Mouse (Mus musculus): ENCODE results near the gene Rsrp1. TPM values are rescaled to one million over a fixed set of nuclear protein-coding genes. Genes with fewer than 3 reads are reported as not detected.

The Rsrp1 gene
- total RNA-seq, 2 experiments from 2014 or later = 76.9 to 163 TPM

DNA sequence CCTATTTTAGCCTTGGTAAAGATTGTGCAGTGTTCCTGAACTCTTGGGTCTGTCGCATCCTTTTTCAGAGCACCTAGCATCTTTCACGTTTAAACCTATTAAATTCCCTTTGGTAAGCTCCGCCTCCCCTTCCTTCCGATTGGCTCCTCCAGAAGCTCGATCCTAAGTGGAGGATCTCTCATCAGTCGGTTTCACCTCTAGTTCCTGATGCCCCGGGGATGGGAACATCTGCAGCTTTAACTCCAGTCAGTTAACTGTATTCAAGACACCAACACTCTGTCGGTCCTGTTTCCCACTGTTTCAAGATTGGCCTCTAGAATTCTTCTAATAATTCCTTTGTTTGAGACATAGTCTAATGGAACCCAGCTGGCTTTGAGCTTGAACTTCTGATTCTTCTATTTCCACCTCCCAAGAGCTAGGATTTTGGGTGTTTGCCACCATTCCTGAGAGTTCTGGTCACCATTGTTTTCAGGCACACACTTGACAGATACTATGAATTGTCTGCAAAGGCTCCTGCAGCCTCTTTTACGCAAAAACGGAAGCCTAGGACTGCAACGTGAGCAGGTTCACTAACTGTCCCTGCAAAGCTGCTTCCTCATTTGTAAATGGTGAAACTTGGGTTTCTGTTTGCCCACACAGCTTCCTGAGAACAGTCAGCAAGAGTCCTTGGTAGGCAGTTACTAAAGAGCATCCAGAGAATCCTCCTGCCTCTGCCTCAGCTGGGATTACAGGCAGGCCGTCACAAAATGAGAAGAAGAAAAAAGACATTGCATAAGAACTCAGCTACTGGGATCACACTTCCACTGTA lies 3.5 kb upstream of the Rsrp1 start:
- intact Hi-C loops (cut with DNase I; ENCODE audit: low total_unique reads) = no loop called here
- DNase-seq = no peak

DNA sequence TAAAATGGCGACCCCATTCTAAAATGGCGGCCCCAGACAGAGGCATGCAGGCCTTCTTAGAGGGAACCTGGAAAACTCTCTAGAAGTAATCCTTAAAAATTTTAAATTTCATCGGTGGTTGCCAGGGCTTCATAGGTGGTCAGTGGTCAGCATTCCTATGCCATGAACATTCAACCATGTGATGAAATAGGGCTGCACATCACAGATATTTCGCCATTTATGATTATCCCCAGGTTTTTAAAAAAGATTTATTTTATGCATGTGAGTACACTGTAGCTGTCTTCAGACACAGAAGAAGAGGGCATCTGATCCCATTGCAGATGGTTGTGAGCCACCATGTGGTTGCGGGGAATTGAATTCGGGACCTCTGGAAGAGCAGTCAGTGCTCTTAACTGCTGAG lies 2.8 kb upstream of the Rsrp1 start:
- no peak for DNase-seq
- intact Hi-C loops (cut with DNase I; ENCODE audit: low total_unique reads) = no loop called here

DNA sequence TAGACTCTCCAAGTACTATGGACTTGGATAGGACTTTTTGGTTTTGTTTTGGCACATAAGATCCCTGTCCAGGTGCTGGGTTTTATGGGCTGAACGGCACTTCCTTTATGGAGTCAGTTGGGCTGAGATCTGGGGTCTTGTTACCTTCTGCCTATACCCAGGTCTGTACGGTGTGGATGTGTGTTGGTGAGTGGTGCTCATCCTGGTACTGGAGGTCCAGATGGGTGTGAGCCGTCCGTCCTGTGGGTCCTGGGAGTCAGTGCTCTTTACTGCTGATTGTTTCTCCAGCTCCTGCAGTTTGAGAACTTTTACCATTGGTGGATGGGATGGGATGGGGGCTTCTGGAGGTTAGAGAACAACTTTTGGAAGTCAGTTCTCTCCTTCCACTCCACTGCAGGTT lies 1.7 kb upstream of the Rsrp1 start:
- no peak for DNase-seq
- intact Hi-C loops (cut with DNase I; ENCODE audit: low total_unique reads) = no loop called here

DNA sequence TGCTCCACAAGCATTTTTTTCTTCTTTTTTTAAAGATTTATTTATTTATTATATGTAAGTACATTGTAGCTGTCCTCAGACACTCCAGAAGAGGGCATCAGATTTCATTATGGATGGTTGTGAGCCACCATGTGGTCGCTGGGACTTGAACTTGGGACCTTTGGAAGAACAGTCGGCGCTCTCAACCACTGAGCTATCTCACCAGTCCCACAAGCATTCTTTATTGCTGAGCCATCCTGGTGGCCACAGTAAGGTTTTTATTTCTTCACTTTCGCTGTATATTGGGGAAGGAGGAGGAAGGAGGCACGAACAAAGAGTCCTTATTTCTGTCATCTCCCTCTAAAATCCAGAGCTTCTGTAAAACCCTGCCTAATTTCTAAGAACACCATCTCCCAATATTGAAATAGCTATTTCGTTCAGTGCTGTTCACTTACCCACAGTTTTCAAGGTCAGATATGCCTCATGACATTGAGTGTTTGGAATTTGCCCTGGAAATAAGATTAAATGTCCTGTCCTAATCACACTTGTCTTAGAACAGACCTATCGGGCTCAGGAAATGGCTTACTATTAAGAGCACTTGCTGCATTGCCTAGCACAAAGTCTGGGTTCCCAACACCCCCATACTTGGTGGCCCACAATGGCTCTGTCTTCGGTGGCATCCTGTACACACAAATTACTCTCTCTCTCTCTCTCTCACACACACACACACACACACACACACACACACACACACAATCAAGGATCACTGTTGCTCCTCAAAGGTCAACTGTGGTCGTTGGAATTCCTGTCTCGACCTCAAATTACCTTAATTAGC lies 1.1 kb upstream of the Rsrp1 start:
- no peak for DNase-seq
- intact Hi-C loops (cut with DNase I; ENCODE audit: low total_unique reads) = no loop called here

DNA sequence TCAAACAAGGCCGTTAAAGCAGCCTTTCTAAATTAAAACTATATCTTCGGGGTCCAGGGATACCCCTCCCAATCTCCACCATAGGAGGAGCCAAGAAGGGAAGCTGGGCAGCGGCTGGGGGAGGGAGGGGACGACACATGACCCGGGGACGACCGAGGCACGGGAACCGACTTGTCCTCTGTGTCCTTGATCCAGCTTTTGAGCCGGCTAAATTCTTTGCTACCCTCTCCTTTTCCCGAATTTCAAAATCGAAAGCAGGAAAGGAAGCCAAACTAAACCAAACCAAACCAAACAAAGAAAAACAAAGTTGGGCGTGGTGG lies 507 bp upstream of the Rsrp1 start:
- intact Hi-C loops (cut with DNase I; ENCODE audit: low total_unique reads) = no loop called here
- peak; percentile 75 for DNase-seq

DNA sequence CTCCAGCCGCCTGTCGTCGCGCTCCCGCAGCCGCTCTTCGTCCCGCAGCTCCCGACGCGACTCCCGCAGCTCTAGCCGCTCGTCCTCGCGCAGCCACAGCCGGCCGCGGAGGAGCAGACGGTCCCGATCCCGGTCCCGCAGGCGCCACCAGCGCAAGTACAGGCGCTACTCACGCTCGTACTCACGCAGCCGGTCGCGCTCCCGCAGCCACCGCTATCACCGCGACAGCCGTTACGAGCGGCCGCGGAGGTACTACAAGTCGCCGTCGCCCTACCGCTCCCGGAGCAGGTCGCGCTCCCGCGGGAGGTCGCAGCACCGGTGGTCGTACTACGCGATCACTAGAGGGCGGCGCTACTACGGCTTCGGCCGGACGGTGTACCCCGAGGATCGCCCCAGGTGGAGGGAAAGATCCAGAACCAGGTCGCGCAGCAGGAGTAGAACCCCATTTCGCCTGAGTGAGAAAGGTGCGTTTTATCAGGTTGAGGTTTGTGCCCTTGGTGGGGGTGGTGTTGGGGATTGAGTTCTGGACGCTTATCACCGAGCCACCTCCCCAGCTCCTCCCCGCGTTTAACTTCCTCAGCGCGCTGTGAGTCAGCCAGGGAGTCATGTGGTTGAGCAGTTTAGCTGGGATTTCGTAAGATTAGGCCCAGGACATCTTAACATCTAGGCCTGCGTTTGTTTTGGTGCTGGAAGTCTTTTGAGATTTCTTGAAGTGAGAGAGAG lies 788 bp downstream of the Rsrp1 start:
- intact Hi-C loops (cut with DNase I; ENCODE audit: low total_unique reads) = no loop called here
- DNase-seq = peak; percentile 73

DNA sequence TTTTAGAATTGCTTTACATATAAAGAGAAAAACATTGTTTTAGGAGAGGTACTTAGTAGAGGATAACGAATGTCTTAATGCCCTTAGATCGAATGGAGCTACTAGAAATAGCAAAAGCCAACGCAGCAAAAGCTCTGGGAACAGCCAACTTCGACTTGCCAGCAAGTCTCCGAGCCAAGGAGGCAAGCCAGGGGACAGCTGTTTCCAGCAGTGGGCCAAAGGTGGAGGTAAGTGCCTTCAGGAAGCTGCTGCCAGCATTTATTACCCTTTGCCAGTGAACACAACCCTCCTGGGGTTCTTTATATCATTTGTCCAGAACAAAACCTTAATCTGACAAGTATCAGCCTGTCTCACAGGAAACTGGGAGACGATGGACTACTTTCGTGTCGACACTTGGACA lies 1.8 kb downstream of the Rsrp1 start:
- intact Hi-C loops (cut with DNase I; ENCODE audit: low total_unique reads) = no loop called here
- DNase-seq = peak; percentile 68

DNA sequence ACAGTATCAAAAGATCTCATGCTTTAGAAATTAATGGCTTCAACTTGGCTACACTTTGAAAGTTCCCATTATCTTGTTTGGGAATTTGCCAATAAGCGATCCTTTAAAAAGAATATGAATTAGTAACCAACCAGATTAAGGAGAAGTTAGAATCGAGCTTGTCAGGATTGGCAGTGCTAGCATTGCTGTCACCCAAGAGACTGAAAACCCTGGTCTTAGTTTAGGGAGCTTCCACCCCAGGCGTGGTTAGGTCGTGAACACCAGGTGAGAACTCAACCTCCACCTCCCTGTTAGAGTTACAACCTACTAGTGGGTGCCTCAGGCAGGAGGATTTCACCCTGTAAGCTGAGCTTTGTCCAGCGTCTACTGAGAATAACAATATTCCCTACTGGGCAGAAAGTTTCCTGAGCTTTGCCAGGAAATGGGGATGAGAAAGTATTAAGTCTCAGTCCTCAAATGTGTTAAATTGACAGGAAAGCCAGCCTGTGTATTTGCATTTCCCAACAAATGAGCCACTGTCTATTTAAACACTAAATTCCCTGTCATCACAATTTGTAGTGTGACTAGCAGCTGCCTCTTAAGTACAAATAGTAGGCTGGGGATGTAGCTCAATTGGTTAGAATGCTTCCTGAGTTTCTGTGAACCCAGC lies 4.5 kb downstream of the Rsrp1 start:
- intact Hi-C loops (cut with DNase I; ENCODE audit: low total_unique reads) = no loop called here
- no peak for DNase-seq

DNA sequence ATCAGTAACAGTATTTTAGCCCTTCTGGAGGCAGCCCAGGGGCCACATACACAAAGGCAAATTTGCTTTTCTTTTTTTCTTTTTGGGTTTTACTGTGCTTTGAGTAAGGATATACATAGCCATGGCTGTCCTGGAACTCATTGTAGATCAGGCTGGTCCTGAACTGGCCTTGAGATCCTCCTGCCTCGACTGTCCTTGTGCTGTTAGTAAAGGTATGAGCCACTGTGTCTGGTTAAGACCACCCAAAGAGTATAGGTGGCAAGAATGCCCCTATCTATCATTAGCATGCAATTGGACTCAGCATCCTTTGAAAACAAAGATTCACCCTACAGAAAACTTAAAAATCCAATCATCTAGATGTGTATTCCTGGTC lies 5.1 kb downstream of the Rsrp1 start:
- DNase-seq = no peak
- intact Hi-C loops (cut with DNase I; ENCODE audit: low total_unique reads) = no loop called here

DNA sequence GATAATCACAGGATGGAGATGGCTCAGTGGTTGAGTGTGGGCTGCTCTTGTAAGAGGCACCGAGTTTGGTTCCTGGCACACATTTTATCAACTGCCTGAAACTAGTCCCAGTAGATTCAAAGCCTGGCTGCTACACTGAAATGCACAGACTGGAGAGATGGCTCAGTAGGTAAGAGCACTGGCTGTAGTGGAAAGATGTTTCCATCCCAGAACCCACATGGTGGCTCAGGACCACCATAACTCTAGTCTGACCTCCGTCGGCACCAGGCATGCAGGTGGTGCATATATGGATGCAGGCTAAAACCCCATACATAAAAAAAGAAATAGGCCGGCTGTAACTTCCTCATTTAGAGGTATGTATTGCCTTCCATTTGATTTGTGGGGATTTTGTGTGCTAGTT lies 6.1 kb downstream of the Rsrp1 start:
- DNase-seq = no peak
- intact Hi-C loops (cut with DNase I; ENCODE audit: low total_unique reads) = no loop called here

DNA sequence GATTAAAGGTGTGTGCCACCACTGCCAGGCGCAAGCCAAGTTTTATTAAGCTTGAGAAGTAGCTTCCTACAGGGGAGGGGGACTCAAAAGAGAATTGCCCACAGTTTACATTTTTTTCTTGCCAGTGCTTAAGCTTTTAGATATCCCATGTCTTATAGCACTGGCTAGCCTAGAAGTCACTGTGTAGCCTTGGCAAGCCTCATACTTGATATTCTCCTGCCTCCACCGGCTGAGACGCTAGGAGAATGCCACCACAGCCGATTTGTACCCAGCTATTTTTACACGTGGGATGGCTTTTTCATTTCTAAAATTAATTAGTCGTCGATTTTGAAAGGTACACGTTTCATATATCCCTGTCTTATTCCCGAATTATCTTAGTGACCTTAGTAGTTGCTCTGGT lies 6.8 kb downstream of the Rsrp1 start:
- intact Hi-C loops (cut with DNase I; ENCODE audit: low total_unique reads) = no loop called here
- DNase-seq = no peak

DNA sequence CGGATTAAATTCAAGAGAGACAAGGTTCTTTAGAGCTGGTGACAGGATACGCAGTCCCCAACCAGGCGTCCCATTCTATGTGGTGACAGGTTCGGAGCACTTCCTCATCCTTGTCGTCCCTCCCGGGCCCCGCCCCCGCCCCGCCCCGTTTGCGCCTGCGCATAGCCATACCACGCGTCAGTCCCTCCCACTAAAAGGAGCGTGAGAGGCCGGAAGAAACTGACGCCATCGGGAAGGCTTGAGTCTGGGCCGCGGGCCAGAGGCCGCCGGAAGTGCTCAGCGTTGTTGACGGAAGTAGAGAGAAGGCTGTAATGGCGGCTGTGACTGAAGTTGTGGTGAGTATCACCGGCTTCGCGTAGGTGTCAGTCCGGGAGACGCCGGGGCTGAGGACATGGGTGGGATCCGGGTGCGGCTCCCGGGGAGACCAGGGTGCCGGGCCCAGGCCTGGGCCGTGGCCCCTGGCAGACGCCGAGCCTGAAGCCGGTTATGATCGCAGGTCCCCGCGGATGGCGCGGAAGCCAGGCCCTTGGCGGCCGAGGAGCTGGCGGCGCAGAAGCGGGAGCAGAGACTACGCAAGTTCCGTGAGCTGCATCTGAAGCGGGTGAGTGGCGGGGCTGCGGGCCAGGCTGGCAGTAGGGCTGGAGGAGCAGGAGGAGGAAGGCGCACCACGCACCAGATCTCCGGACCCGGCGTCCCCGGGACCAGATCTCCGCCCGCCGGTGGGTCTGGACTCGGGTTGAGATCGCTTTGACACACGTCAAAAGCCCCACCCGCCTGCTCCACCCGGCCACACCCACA lies 7.5 kb downstream of the Rsrp1 start, which contains the start of gene Syf2:
TSS of gene Syf2 (plus strand) at position 215 of the 798 bp plus-strand sequence.
- DNase-seq = peak; percentile 96
- intact Hi-C loops (cut with DNase I; ENCODE audit: low total_unique reads) = no loop called here

DNA sequence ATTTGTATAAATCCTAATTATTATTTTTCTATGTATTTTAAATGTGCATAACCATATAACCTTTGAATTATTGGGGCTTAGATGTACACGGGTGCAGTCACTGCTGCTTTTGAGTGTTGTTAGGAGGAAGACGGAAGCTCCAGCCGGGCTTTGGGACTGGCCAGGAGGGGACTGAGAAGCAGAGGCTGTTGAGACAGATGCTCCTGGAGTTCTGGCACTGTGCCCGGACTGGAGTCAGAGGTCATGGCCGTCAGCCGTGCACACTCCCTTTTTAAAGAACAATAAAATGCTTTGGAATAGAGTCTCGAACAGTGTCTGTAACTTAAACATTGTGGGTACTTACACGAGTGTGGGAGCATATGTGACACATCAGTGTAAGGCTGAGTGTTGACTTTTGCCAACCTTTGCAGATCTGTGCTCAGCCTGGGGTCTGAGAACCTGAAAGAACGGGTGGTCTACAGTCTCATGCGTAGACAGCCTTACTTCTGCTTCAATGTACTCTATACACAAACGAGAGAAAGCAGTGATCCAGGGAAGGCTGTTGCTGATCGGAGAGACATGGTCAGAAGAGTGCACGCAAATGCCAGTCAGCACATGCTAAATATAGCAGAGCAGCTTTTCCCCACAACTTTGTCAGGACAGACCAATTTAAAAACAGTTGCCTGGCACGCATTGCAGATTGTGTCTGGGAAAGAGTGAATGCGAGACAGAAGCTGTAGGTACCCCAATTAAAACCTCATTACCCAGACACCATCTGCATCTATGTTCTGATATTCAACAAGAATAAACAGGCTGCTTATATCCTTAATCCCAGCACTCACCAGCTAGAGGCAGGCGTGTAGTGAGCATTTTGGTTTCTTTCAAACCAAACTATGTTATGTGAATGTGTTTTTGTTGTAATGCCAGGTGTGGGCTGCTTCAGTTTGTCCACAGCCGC lies 14.1 kb downstream of the Rsrp1 start:
- DNase-seq = peak; percentile 49

DNA sequence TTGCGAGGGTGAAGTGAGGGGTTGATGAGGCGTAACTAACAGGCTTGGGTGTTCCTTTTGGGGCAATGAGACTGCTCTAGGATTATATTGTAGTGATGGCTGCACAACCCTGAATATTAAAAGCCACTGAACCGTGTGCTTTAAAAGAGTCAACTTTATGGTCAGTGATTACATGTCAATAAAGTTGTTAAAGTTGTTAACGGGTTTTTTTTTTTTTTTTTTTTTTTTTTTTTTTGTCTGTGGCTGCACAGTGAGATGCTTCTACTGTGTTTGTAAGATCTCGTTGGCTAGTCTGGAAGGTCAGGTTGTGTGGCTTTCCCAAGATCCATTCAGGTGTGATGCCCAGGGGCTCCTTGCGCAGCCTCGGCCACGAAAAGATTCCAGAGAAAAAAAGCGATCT lies 16.5 kb downstream of the Rsrp1 start:
- DNase-seq = no peak
- intact Hi-C loops (cut with DNase I; ENCODE audit: low total_unique reads) = loop anchor here (5.0 to 10.0 kb wide), 2 partner anchors 125 to 267 kb away; no protein-coding TSS in a partner anchor

More for the DNA sequence above, 14.1 kb downstream of the Rsrp1 start:
- intact Hi-C loops (cut with DNase I; ENCODE audit: low total_unique reads) = no loop called here

DNA sequence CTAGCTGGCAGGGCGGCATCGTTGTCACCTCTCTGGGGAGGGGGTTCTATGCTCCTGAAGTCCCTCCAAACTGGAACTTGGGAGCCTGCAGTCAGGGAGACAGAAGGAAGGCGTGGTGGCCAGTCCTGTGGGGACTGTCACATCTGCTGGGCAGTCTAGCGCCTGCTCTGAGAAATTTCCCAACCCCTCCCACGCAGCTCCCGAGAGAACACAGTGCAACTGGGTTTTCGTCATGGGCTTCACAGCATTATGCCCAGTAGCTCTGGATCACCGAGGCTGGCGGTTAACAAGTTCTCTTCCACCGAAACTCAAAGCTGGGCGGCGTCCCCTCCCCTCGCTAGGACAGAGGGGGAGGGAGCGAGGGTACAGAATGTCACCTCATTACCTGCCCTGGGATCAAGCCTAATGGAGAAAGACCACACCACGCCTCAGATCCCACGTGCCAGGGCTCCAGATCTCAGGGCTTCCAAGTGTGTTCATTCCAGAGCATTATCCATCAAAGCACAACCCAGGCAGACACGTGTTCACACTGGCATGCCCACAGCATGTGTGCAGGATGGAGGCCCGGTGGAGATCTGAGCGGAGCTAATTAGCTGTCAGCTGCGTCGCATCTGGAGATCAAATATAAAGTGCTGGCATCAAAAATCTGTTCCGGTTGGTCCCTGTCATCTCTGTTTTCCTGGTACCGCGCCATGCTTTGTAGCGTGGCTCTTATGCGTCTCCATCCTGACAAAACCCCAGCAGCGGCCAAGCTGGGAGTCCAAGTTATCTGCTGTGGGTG lies 20.6 kb downstream of the Rsrp1 start:
- no peak for DNase-seq
- intact Hi-C loops (cut with DNase I; ENCODE audit: low total_unique reads) = loop anchor here (5.0 to 10.0 kb wide), 2 partner anchors 121 to 263 kb away; no protein-coding TSS in a partner anchor

DNA sequence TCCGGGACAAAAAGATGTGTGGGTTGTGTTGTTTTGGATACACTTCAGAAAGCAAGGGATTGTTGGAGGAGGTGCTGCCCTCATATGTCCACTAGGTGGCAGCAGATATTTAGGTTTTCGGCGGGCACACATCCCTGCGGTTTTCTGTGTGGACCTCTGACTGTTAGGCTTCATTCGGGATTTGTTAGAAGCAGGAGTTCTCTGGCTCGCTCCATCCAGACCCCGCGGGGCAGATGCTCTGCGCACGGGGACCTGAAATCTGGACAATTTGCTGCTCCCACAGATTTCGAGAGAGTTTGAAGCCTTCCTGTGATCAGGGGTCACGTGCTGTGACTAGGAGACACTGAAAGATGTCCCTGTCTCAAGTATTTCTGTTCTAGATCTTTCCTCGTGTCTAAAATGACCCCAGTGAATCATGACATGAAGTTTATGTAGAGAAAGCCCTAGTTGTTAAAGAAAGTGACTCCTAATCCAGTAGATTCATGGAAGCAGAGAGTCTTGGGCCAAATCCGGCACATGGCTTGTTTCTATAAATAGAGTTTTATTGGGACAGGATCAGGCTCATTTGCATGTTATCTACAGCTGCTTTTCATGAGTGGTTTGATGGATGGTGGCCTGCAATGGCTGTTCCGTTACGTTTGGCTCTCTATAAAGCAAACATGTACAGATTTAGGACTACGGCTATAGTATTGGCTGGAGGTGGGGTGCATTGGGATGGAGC lies 22.8 kb downstream of the Rsrp1 start:
- peak; percentile 66 for DNase-seq
- intact Hi-C loops (cut with DNase I; ENCODE audit: low total_unique reads) = loop anchor here (10.0 kb wide), 1 partner anchor 119 kb away; no protein-coding TSS in a partner anchor

Data from gastrocnemius, postnatal 14 days (tissue).